Comparison of ENCODE assay signal across 20 mouse cellular contexts in genomic region chr10:44777214-44777613, GRCm38 (mm10).
"Had no signal": no experiment of that assay in that cellular context is flagged by ENCODE, and none has a peak within 500 bp of the region (broad histone marks: within the 10 kb centered on the region; RNA-seq: fewer than 3 reads in every experiment).

No protein-coding gene starts in this region.

- H3K9me3 ChIP-seq: lung, embryonic 15.5 days; midbrain, embryonic 10.5 days; midbrain, embryonic 12.5 days; neural tube, embryonic 13.5 days; neural tube, embryonic 15.5 days had no signal

- H3K4me2 ChIP-seq: lung, embryonic 15.5 days; midbrain, embryonic 12.5 days; neural tube, embryonic 13.5 days; neural tube, embryonic 15.5 days had no signal

- H3K4me1 ChIP-seq: lung, embryonic 15.5 days; midbrain, embryonic 12.5 days; neural tube, embryonic 13.5 days; neural tube, embryonic 15.5 days had no signal

- DNase-seq: lung, adult 18-20 months; lung, postnatal 14 days; lung, postnatal 4 days; midbrain, embryonic 14.5 days; right cerebral cortex, adult 18-20 months; right cerebral cortex, postnatal 25 days; right cerebral cortex, postnatal 4 days; spleen, adult 18-20 months; thymus, adult 18-20 months; thymus, postnatal 14 days; thymus, postnatal 36 days had no signal

- H3K27me3 ChIP-seq: lung, embryonic 15.5 days; midbrain, embryonic 12.5 days; neural tube, embryonic 13.5 days; neural tube, embryonic 15.5 days had no signal

- H3K27ac ChIP-seq: liver, embryonic 14.5 days; lung, embryonic 15.5 days; midbrain, embryonic 10.5 days; midbrain, embryonic 12.5 days; neural tube, embryonic 13.5 days; neural tube, embryonic 15.5 days had no signal

- H3K36me3 ChIP-seq: lung, embryonic 15.5 days; midbrain, embryonic 10.5 days; midbrain, embryonic 12.5 days; neural tube, embryonic 13.5 days; neural tube, embryonic 15.5 days had no signal

- ATAC-seq: lung, postnatal 0 days; midbrain, embryonic 16.5 days had no signal

- H3K4me3 ChIP-seq: lung, embryonic 15.5 days; midbrain, embryonic 10.5 days; midbrain, embryonic 12.5 days; myocyte; neural tube, embryonic 13.5 days; neural tube, embryonic 15.5 days had no signal

- H3K9ac ChIP-seq: liver, embryonic 14.5 days; lung, embryonic 15.5 days; midbrain, embryonic 12.5 days; neural tube, embryonic 13.5 days; neural tube, embryonic 15.5 days had no signal
